Mouse (Mus musculus) adipocyte (in vitro differentiated cells): ENCODE measurements around the gene Dbx1.
A peak's percentile ranks its signal among the peaks of the same experiment; 100 is the strongest.

Experiments
- DNase-seq: peaks from one replicate; pipeline ENCODE4 v3.0.0-alpha.2; 2016; ENCODE audit warnings: low spot score

Gene Dbx1

GRCm38 (mm10) chr7:49632391-49632790 lies 4.3 kb downstream of the Dbx1 start:
- DNase-seq: no peak

DNA sequence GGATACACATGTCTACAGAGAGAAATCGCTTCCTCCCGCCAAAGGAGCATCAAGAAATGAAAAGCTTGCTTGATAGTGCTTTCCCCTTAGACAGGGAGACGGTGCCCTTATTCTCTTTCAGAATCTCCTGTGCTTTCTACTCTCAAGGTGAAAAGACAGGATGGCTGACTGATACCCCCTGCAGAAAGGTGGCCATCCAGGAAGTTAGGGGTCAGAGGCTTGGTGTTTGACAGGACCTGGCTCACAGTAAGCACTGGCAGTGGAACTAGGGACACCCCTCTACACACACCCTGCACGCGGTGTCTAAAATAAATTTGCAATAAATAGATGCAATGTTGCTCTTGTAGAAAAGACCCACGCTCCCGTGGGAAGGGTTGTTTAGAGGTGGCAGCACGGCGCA lies 4.8 kb downstream of the Dbx1 start:
- DNase-seq: no peak

DNA sequence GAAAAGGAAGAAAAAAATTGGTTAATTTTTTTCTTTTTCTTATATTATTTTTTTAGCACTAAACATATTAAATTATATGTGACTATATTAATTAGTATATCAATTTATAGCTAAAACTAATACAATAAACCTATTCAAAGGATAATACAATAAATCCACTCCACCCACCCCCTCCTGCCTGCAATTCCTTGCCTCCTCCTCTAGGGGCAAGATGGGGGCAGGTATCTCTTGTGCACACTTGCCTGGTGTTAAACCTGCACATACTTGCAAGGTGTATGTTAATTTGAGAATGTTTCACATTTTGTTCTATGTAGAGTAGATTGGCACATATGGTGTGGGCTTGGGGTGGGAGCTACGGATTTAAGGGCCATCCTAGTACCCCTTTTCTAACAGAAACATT lies 16.5 kb downstream of the Dbx1 start:
- DNase-seq: no peak

- no peak for DNase-seq
Observed at GRCm38 (mm10) chr7:49617087-49617486, 19.6 kb downstream of the Dbx1 start.

DNA sequence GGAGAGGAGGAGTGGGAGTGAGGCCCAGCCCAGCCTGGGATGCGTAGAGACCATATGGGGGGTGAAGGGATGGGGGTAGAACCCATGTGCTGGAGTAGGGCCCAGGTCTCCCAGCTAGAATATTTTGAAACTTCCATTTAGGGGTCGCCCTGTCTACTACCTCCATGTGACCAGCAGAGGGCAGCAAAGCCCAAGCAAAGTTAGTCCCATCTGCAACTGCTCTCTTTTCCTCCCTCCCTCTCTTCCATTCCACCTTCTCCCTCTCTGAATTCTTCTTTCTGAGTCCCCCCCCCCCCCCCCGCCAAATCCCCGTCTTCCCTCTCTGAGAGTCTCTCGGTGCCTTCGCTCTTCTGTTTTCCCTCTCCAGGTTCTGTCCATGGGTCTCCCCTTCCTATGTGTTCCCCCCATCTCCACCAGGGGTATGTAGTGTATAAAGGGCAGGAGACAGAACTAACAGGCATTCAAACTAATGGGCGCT lies 20.4 kb downstream of the Dbx1 start:
- peak; percentile 65 for DNase-seq

- DNase-seq: no peak
Observed at GRCm38 (mm10) chr7:49604965-49605795, 31.5 kb downstream of the Dbx1 start.

DNA sequence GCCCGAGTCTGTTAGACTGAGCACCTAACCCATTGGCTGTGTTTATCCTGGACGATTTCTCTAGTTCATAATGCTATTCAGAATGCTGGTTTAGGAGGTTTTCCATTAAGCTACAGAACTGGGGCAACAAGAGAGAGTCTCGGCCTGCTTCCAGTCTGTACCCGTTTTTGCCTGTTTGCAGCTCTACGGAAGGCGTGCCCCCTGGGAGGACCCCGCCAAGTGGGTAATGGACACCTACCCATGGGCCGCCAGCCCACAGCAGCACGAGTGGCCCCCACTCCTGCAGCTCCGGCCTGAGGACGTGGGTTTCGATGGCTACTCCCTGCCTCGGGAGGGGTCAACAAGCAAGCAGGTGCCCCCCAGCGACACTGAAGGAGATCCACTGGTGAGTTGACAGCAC lies 32.4 kb downstream of the Dbx1 start:
- DNase-seq: no peak

DNA sequence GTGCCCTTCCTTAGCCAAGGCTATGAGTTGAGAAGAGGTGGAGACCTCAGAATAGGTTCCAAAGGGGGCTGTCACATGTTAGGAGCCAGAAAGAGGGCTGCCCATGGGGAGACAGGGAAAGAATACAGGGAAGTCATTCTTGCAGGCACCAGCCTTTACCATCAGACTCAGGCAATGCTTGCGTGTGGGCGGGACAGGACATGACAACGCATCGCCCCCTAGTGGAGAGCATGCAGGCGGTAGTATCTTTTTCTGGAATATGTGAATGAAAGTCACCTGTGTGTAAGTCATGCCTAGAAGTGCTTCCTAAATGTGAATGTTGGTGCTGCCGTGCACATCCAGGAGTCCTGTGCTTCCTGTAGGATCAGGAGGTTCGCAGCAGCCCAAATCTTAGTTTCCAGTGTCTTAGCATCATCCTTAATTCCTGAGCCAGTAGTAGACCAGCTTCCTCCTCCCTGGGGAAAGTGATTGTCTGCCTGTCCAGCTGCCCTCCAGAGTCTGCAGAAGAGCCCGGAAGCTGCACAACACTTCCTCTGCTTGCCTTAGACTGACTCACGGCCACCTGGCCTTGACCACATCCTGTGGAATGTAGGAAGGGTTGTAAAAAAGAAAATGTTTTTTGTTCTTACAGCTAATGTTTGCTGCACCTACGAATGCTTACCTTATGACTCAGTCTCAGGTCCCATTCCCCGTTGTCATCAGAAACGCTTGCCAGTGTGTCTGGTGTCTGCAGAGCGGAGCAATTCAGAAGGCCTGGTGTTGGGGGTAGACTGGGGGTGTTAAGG lies 35.3 kb downstream of the Dbx1 start:
- DNase-seq: peak; percentile 40

DNA sequence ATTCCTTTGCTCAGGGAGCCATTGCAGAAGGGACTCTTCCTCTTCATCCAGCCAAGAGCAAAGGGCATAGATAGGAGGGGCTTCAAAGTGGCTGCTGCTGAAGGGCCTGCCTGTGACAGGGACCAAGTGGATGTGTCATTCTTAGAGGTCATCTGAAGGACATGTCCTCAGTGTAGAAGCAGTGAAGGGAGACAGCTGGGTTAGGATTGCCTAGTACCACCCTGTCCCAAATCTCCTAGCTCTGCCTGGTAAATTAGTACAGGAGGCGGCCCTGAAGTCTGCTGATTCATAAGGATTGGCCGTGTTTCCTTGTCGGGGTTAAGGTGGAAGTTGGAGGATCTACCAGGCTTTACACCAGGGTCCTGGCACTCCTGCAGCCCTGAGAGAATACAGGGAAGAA lies 36.7 kb downstream of the Dbx1 start:
- no peak for DNase-seq

- DNase-seq: no peak
Observed at GRCm38 (mm10) chr7:49598225-49598624, 38.4 kb downstream of the Dbx1 start.

DNA sequence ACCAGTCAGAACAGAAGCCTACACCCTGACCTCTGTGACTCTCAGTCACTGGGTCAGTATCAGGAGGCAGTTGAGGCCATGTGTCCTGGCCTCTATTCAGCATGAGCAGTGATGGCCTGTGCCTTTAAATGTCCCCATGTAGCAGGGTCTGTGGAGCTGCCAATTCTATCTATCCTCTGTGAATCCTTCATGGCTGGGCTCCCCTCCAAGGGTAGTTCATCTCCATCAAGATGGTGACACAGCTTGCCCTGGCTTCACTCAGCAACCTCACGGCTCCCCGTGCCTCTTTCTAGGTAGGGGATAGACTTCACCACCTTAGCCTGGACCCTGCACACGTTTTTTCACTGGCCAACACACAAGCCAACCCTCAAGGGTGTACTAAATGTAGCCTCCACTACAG lies 38.9 kb downstream of the Dbx1 start:
- no peak for DNase-seq

DNA sequence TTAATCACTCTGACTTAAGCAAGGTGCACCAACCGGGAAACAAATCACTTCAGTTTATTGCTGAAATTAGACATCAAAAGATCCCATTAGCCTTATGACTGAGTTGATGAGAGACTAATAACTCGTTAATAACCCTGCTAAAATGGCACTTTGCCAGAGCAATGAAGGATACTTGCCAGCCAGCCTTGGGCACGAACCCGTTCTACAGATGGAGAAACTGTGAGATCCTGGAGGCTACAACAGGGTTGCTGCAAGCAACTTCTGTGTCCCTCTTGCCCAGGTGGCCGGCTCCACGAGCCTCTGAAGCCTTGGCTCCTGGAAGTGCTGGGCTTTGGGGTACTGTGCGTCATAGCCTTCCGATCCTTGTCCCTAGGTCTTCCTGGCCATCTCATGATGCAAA lies 47.0 kb downstream of the Dbx1 start:
- DNase-seq: no peak

DNA sequence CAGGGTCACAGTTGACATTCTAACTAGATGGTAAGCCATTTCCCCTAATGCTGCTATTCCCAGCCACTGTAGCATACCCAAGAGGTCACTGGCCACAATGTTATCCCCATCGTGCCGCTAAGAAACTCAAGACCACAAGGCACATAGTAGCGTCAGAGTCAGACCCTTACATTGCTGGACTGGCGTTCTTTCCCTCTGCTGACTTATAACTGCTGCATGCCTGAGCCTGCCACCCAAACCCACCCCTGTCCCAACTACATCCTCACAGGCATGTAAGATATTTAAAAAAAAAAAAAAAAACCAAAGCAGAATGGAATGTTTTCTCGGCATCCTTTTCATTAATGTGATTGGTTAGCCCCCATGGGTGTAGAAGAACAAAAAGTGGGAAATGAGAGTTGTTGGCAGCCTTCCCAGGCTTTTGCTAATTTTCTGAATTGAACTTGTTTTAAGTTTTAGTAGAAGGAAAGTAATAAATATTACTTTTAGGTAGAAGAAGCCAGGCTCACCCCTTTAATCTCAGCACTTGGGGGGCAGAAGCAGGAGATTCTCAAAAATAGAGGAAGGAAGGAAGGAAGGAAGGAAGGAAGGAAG lies 50.0 kb downstream of the Dbx1 start:
- DNase-seq: no peak

- no peak for DNase-seq
Observed at GRCm38 (mm10) chr7:49583176-49583575, 53.5 kb downstream of the Dbx1 start.

DNA sequence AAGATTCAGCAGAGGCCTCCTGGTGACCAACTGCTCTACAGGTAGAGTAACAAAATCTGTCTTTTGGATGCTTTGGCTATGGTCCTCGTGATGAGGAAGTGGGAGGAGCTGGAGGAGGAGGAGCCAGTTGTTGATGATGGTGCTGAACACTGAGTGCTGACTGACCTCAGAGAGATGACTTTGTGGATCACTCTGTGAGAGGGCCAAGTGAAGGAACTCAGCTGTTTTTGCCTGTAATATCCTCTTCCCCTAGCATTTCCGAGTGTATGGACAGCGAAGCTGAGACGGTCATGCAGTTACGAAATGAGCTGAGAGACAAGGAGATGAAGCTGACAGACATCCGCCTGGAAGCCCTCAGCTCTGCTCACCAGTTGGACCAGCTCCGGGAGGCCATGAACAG lies 54.1 kb downstream of the Dbx1 start:
- DNase-seq: no peak

GRCm38 (mm10) chr7:49581951-49582350 lies 54.7 kb downstream of the Dbx1 start:
- no peak for DNase-seq
